Mouse (Mus musculus) forelimb bud, embryonic 11.5 days (tissue): ENCODE measurements around the gene Stpg3.

Experiments used
- DNase-seq: peaks from one replicate; pipeline ENCODE4 v3.0.0-alpha.2; 2012; ENCODE audit warnings: low read depth, low spot score

The Stpg3 gene

GRCm38 (mm10) chr2:25236614-25237013, 22.2 kb upstream of the Stpg3 start, which contains the start of gene Rnf224:
Gene Rnf224, minus strand, starts transcription at chr2:25236787.
- no peak for DNase-seq

- DNase-seq, result no peak
These were observed 20.2 kb upstream of the Stpg3 start for GRCm38 (mm10) chr2:25234551-25235220.

DNA sequence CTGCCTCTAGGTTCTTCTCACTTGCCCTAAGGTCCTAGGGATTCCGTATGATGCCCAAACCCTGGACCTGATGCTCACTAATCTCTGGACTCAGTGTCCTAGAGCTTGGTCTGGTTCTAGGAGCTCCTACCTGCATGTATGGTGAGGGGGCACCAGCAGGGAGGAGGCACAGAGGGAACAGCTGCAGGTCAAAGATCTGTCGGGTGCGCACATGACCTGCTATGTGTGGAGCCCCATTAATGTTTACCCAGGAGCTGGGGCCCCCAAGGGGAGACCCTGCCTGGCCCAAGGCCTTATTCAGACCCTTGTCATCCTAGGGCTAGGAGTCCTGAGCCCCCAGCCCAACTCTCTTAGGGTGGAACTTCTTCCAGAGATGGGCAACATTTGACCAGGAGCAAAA, 19.6 kb upstream of the Stpg3 start, which contains the start of gene Slc34a3:
TSS of gene Slc34a3 (minus strand) at position 315 of the 400 bp plus-strand sequence.
- no peak for DNase-seq

GRCm38 (mm10) chr2:25233421-25233820, 19.0 kb upstream of the Stpg3 start:
- no peak for DNase-seq

- no peak for DNase-seq
These were observed 16.6 kb upstream of the Stpg3 start for GRCm38 (mm10) chr2:25231038-25231437.

GRCm38 (mm10) chr2:25230581-25230980, 16.1 kb upstream of the Stpg3 start:
- DNase-seq, result no peak

- no peak for DNase-seq
These were observed 15.1 kb upstream of the Stpg3 start for GRCm38 (mm10) chr2:25229582-25229981.

DNA sequence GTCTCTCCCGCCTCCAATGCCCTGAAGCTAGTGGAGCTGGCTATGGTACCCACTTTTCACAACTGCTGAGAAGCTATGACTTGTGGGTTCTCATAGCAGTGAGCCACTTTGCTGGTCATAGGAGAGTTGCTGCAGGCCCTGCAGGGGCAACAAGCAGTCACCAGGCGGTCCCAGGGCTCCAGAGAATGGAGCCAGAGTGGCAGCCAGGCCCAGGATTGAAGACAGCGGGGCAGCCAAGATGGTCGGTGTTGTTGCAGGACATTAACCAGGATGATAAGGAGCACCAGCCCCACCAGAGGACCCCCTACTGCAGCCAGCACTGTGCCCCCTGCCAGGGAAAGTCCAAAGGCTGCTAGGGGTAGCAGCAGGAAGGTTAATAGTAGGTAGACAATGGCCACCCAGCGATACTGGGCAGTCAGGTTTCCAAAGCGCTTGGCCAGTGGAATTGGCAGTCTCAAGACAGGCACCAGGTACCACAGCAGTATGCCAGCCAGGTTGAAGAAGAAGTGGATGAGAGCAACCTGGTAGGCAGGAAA, 14.6 kb upstream of the Stpg3 start:
- no peak for DNase-seq

DNA sequence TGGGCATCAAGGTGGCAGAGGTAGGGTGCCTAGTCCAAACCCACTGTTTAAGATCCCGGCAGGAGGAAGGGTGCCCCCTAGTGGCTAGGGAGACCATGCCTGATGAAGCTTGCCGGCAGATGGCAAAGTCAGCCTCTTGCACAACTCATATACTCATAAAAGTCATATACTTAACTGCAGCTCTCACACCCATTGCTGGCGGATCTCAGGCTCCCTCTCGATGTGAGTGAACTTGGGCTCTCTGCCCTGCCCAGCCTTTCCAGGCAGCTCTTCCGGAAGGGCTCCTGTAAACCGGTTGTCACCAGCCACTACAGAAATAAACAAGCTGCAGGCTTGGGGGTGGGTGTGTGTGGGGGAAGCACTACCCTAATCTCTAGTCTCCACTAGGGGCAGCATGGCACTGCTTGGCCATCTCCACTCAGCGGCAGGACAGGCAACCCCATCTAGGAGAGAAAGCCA, 14.0 kb upstream of the Stpg3 start:
- peak; percentile 84 for DNase-seq

DNA sequence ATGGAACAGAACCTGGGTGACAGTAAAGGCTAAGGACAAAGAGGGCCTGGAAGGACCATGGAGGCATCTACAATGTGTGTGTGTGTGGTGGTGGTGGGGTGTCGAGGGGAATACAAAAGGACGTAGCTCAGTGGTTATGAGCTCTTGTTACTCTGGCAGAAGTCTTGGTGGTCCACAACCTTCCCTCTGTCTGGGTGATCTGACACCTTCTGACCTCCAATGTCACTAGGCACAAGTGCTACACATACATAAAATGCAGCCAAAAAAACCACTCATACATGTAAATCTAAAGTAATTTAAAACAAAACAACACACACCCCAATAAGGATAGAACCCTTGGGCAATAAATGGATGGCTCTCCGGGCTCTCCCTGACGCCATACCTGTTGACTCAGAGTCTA, 13.0 kb upstream of the Stpg3 start:
- no peak for DNase-seq

DNA sequence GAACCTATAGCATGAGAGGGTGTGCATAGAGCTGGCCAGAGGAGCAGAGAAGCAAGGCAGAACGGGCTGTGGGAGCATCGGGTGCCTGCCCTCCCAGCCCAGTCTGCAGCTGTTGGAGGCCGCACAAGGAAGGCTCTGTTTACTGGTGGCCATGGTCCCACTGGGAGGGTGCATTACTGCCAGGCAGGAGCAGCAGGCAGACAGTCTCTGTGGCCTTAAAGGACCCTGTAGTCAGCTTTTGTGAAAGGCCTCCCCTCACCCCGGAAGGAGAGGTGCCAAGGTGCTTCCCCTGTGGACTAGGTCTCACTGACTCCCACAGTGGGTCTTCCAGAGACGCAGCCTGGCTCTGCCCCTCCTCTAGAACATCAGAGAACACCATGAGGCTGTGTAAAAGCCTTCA, 12.4 kb upstream of the Stpg3 start:
- DNase-seq, result no peak

GRCm38 (mm10) chr2:25225811-25226379, 11.5 kb upstream of the Stpg3 start:
- DNase-seq, result no peak

GRCm38 (mm10) chr2:25224766-25225752, 10.6 kb upstream of the Stpg3 start:
- peak; percentile 99 for DNase-seq

- DNase-seq, result no peak
These were observed 10.0 kb upstream of the Stpg3 start, which contains the start of gene Tubb4b for GRCm38 (mm10) chr2:25224492-25224765. Gene Tubb4b, minus strand, starts transcription at chr2:25224702.

GRCm38 (mm10) chr2:25223681-25224491, 9.4 kb upstream of the Stpg3 start:
- DNase-seq, result no peak

DNA sequence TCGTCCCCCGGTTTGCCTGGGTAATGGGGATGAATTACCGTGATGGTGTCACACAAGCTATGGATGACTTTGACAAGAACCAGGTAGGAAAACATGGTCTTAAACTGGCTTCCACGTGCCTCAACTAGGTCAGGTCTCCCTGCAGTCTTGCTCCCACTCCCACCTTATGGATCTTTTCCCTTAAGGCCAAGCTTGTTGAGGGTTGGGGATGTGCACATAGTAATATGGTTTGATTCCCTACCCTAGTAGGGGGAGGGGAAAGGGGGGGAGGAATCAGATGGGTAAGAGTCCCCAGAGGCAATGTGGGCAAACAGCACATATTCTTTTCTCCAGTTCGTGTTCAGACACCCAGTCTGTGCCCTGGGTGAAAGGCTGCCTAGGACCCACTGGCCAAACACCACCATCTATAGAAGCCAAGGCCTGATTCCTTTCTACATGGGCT, 6.9 kb upstream of the Stpg3 start:
- DNase-seq, result no peak

DNA sequence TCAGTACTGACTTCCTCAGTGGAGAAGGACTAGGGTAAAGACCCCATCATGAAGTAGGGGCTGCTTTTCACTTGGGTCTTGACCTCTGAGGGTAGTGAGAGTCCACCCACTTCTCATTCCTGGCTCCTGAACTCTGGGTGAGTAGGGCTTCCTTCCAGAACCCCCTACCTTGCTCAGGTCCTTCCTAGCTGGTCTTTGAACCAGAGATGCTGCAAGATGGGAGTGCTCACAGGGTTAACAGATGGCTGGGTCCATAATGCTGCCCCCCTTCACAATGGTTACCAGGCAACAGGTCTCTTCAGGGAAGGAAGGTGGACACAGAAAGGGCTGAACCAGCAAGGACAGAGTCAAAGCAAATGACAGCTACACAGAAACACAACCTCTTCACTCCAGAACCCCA, 4.0 kb upstream of the Stpg3 start, which contains the start of gene Fam166a:
TSS of gene Fam166a (plus strand) at position 301 of the 400 bp plus-strand sequence.
- DNase-seq, result no peak

DNA sequence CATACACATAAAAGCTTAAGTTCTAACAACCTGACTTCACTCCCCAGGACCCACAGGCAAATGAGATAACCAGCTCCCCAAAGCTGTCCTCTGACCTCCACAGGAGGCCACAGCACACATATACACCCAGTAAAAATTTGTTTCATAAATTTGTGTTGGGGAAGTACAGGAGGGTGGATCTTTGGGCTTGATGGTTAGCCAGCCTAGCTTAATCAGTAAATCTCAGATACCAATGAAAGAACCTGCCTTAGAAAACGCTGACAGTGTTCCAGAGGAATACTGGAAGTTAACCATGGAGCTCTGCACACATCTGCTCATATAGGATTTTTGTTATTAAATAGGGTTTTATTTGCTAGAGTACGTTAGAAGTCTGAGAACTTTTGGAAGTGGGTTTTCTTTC, 3.2 kb upstream of the Stpg3 start:
- DNase-seq, result no peak

GRCm38 (mm10) chr2:25213266-25213865, 1.1 kb downstream of the Stpg3 start:
- no peak for DNase-seq

- DNase-seq, result peak; percentile 88
These were observed 3.2 kb downstream of the Stpg3 start, which contains the start of gene Nelfb for GRCm38 (mm10) chr2:25211121-25211670. Gene Nelfb, minus strand, starts transcription at chr2:25211489.
